Mouse (Mus musculus): ENCODE data around the gene Prkag2. TPM values are rescaled to one million over a fixed set of nuclear protein-coding genes. Genes with fewer than 3 reads are reported as not detected.

The Prkag2 gene
- polyA plus RNA-seq, 1 experiment from 2014 or later, result 21.7 TPM

DNA sequence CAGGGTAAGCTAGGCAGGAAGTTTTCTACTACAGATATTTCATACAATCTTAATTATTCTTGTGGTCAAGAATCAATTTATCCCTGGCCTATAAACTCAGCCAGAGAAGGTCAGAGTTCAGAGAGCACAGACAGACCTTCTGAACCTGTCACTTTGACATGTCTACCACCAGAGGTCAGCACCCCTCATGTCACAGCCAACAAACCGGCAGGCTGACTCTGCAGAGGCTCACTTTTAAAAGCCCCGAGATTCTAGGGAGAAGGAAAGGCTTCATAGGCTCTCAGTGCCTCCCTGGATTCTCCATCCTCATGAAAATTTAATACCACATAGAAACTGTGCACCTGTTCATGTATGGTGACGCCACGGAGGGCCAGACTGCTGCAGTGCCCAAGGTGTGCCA lies 197.6 kb downstream of the Prkag2 start:
- 26% methylated on average over 4 of the region's 4 CpGs for WGBS
- H3K27ac ChIP-seq, result no peak overlapping the region
- peaks cover 6% of the 10 kb centered on the region; the same call in 1 of the 2 replicates for H3K36me3 ChIP-seq
- H3K4me2 ChIP-seq, result no peak overlapping the region
- no peak overlapping the region for H3K4me3 ChIP-seq
- no peaks in the 10 kb centered on the region for H3K9me3 ChIP-seq
- H3K9ac ChIP-seq, result no peak overlapping the region
- ATAC-seq (ENCODE audit: insufficient number of reproducible peaks, low FRiP score, low TSS enrichment, low read depth), result no peak
- H3K27me3 ChIP-seq, result no peaks in the 10 kb centered on the region
- H3K4me1 ChIP-seq, result peaks cover 12% of the 10 kb centered on the region

DNA sequence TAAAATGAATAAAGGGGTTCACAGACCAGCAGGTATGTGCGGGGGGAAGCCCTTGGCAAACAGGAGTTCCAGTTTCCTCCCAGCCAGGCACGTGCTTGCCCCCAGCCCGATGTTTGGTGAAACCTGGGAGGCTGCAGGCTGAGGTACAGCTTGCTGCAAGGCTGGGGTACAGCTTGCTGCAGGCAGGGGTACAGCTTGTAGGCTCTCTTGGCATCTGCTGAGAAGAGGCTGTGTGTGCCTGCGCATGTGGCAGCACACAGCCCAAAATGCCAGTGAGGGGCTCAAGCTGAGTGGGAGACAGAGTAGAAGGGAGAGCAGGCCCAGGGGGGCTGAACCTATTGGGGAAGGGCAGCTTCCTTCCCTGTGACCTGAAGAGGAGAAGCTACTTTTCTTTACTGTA lies 204.8 kb downstream of the Prkag2 start:
- no peak for ATAC-seq (ENCODE audit: insufficient number of reproducible peaks, low FRiP score, low TSS enrichment, low read depth)
- Histone ChIP-seq H3K4me2 (no peak overlapping the region), H3K4me1 (0 out of 2 replicates have a peak, but pooled peaks cover 6% of the 10 kb centered on the region), H3K9me3 (no peaks in the 10 kb centered on the region), H3K36me3 (peaks cover 1% of the 10 kb centered on the region; the same call in 1 of the 2 replicates), H3K4me3 (no peak overlapping the region), H3K9ac (no peak overlapping the region), H3K27me3 (no peaks in the 10 kb centered on the region), H3K27ac (no peak overlapping the region)
- WGBS, result 87% methylated on average over 4 of the region's 4 CpGs

DNA sequence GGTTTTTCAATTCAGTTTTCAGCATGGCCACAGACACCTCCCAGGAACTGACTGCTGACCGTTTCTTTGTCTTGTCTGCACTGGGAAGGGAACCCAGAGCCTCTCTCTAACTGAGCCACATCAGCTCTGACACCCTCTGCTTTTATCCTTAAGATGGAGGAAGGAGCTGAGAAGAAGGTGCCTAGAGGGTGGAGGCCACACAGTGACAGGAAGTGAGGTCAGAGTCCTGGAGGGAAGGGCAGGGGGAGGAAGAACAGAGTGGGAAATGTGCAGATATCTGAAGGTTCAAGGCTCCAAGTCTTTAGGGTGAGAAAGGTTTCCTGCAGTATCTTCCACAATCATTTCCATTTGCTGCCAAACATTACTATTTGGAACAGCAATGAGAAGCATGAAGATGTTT lies 205.6 kb downstream of the Prkag2 start:
- Histone ChIP-seq H3K27me3 (no peaks in the 10 kb centered on the region), H3K27ac (no peak overlapping the region), H3K4me3 (no peak overlapping the region), H3K9ac (no peak overlapping the region), H3K36me3 (no peaks in the 10 kb centered on the region), H3K4me1 (0 out of 2 replicates have a peak, but pooled peaks cover 6% of the 10 kb centered on the region), H3K9me3 (no peaks in the 10 kb centered on the region), H3K4me2 (no peak overlapping the region)
- WGBS, result 59% methylated on average over 1 of the region's 1 CpGs
- ATAC-seq (ENCODE audit: insufficient number of reproducible peaks, low FRiP score, low TSS enrichment, low read depth), result no peak

DNA sequence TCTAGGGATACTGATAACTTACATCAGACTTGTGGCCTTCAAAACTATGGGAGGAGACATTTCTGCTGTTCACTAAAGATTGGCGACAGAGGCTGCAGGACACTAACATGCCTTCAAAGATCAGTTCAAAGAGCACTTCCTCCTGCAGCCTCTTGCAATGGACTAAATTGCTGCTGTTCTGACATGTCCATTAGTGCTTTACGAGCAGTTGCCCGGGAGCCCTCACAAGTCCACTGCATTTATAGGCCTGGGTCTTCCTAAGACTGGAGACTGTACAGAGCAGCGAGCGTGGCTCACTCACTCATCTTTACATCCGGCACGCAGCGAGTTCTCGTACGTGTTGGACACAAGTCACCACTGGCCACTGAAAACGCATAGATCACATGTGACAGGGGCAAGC lies 208.0 kb downstream of the Prkag2 start:
- no peak for ATAC-seq (ENCODE audit: insufficient number of reproducible peaks, low FRiP score, low TSS enrichment, low read depth)
- Histone ChIP-seq H3K9ac (no peak overlapping the region), H3K4me1 (0 out of 2 replicates have a peak, but pooled peaks cover 6% of the 10 kb centered on the region), H3K36me3 (0 out of 2 replicates have a peak, but pooled peaks cover under 1% of the 10 kb centered on the region), H3K4me2 (no peak overlapping the region), H3K4me3 (no peak overlapping the region), H3K9me3 (no peaks in the 10 kb centered on the region), H3K27ac (no peak overlapping the region), H3K27me3 (no peaks in the 10 kb centered on the region)
- 51% methylated on average over 11 of the region's 11 CpGs for WGBS

DNA sequence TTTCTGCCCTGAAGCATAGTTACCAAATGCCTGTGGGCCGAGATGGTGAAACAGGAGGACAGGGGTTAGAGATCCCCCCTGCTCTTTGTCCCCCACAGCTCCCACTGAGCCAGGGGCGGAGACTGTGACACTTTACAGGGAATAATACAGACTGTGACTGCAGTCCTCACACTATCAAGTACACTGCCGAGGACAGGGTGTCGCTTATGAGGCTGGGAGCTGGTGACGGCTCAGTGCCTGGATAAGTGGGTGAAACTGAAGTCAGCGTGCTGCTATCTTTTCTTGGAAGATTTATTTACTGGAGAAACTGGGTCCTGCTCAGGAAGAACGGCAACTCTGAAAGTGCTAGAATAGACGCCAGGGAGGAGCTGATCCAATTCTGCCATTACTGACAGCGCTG lies 210.6 kb downstream of the Prkag2 start:
- Histone ChIP-seq H3K9me3 (no peaks in the 10 kb centered on the region), H3K36me3 (peaks cover 16% of the 10 kb centered on the region; the same call in 1 of the 2 replicates)

DNA sequence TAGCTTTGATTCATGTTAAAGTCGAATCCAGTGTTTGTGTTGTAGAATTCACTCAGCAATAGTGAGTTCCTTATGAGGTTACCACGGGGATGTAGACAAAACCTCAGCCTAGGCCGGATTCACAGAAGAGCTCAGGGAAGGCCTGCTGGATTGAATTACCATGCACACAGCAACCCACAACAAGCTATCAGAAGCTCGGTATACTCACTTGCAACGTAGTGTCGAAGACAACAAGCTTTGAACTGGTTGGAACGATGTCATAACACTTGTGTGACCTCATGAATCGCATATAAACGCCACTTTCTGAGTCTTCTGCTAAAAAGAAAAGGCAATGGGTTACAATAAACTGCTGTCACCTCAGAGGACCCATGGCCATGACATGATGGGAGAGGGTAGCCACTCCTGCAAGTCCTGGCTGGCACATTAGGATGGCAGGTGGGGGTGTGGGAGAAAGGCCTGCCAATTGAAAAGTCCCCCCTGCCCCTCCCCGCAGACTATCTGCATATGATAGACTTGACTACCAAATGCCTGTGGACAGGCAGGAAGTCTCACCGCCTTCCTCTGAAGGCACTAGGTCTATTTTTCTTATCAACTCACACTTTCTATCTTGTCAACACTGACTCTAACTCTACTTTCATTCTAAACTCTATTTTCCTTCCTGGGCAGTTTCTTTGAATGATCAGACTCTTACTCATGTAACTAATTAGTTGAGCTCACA lies 211.4 kb downstream of the Prkag2 start:
- H3K9ac ChIP-seq, result no peak overlapping the region
- no peaks in the 10 kb centered on the region for H3K27me3 ChIP-seq
- no peak overlapping the region for H3K4me2 ChIP-seq
- H3K36me3 ChIP-seq, result peaks cover 17% of the 10 kb centered on the region; the same call in 1 of the 2 replicates
- ATAC-seq (ENCODE audit: insufficient number of reproducible peaks, low FRiP score, low TSS enrichment, low read depth), result no peak
- H3K4me3 ChIP-seq, result no peak overlapping the region
- H3K4me1 ChIP-seq, result 0 out of 2 replicates have a peak, but pooled peaks cover 6% of the 10 kb centered on the region
- H3K9me3 ChIP-seq, result no peaks in the 10 kb centered on the region
- no peak overlapping the region for H3K27ac ChIP-seq
- WGBS, result 79% methylated on average over 11 of the region's 11 CpGs

More for the DNA sequence above, 210.6 kb downstream of the Prkag2 start:
- H3K4me1 ChIP-seq, result 0 out of 2 replicates have a peak, but pooled peaks cover 6% of the 10 kb centered on the region
- no peak overlapping the region for H3K4me3 ChIP-seq
- no peak overlapping the region for H3K9ac ChIP-seq
- no peak overlapping the region for H3K4me2 ChIP-seq
- H3K27ac ChIP-seq, result no peak overlapping the region
- H3K27me3 ChIP-seq, result no peaks in the 10 kb centered on the region
- ATAC-seq (ENCODE audit: insufficient number of reproducible peaks, low FRiP score, low TSS enrichment, low read depth), result no peak
- 70% methylated on average over 9 of the region's 9 CpGs for WGBS

DNA sequence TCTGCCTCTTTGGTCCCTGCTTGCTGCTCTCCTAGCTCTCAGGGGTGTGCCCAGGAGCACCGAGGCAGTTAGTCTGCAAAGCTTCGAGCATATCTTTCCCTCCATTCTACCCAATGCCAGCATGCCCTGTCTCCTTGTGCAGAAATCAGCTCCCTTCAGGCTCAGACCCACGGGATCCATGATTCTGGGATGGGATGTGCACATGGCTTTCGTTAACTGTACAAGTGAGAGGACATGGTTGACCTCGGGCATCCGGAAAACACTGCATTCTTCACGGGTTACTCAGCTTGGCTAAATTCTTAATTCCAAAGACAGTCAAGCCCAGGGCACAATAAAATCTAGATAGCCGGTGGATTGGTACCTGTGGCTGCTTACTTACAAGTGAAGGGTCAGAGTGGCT lies 213.2 kb downstream of the Prkag2 start:
- ATAC-seq (ENCODE audit: insufficient number of reproducible peaks, low FRiP score, low TSS enrichment, low read depth), result no peak
- H3K9me3 ChIP-seq, result no peaks in the 10 kb centered on the region
- 63% methylated on average over 8 of the region's 8 CpGs for WGBS
- H3K27me3 ChIP-seq, result no peaks in the 10 kb centered on the region
- H3K27ac ChIP-seq, result no peak overlapping the region
- no peak overlapping the region for H3K4me3 ChIP-seq
- 0 out of 2 replicates have a peak, but pooled peaks cover 1% of the 10 kb centered on the region for H3K4me1 ChIP-seq
- H3K9ac ChIP-seq, result no peak overlapping the region
- H3K36me3 ChIP-seq, result peaks cover 22% of the 10 kb centered on the region; the same call in 1 of the 2 replicates
- H3K4me2 ChIP-seq, result no peak overlapping the region

DNA sequence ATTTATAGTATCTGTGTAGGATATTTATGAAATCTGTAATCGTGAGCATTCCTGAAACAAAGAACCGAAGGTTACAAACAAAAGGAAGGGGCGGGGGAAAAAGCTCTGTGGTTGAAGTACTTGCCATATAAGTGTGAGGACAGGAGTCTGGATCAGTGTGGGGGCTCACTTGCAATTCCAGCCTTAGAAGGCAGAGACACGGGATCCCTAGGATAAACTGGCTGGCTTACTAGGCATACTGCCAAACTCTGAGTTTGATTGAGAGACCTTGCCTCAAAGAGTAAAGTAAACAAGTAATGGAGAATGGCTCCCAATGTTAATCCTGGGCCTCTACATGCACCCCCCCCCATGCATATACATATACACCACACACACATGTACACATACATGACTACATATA lies 221.7 kb downstream of the Prkag2 start:
- Histone ChIP-seq H3K9me3 (no peaks in the 10 kb centered on the region), H3K36me3 (peaks cover 22% of the 10 kb centered on the region; the same call in 1 of the 2 replicates), H3K4me2 (no peak overlapping the region), H3K4me3 (no peak overlapping the region), H3K27ac (no peak overlapping the region), H3K4me1 (no peaks in the 10 kb centered on the region), H3K9ac (no peak overlapping the region), H3K27me3 (no peaks in the 10 kb centered on the region)
- WGBS, result 72% methylated on average over 4 of the region's 4 CpGs
- no peak for ATAC-seq (ENCODE audit: insufficient number of reproducible peaks, low FRiP score, low TSS enrichment, low read depth)

DNA sequence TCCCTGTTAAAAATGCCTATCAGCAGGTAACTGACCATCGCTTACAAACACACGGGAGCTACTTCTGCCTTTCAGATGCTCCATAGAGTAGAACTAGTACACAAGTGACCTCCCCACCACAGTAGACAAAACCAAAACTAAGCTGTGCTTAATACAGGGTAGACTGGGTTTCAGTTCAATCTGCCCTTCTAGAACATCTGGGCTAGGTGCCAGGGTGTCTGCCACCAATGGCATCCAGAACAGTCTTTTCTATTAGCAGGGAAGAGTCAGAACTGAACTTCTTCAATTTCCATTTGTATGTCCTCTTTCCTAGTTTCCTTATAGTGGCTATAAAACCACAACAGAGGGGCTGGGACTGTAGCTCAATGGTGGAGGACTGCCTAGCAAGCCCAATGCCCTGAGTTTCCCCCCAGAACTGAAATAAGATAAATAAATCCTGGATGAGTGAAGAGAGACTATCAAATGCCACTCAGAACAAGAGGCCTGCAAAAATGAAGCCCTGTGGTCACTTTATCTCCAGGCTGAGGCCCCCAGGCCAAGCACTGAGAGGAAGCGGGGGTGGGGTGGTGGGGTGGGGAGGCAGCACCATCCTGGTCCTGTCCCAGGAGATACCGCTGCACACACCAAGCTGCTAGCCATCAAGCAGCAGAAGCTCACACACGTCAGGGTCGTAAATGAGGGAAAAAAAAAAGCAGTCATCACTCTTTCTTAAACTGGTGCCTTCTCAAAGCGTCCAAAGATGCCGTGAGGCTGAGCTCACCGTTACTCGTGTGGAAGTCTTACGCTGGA lies 222.4 kb downstream of the Prkag2 start:
- no peak overlapping the region for H3K4me2 ChIP-seq
- 76% methylated on average over 11 of the region's 11 CpGs for WGBS
- ATAC-seq (ENCODE audit: insufficient number of reproducible peaks, low FRiP score, low TSS enrichment, low read depth), result no peak
- H3K9ac ChIP-seq, result no peak overlapping the region
- no peaks in the 10 kb centered on the region for H3K27me3 ChIP-seq
- H3K9me3 ChIP-seq, result no peaks in the 10 kb centered on the region
- no peak overlapping the region for H3K27ac ChIP-seq
- H3K4me1 ChIP-seq, result no peaks in the 10 kb centered on the region
- peaks cover 22% of the 10 kb centered on the region; the same call in 1 of the 2 replicates for H3K36me3 ChIP-seq
- H3K4me3 ChIP-seq, result no peak overlapping the region

DNA sequence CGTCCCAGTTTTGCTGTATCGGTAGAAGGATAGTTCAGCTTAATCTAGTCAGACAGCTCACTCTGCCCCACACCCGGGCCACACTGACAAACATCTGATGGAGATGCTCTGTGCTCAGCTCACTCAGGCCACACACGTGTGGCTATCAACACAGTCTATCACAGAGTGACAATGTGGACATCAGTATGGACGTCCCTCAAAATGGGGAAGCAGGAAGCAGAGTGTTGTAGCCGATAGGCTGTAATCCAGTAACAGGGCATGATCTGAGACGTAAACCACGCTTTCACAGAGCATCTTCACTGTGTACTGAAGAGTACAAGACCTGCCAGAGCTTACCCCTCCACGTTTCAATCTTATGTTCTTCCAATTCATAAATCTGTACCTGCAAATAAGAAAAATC lies 223.8 kb downstream of the Prkag2 start:
- Histone ChIP-seq H3K9ac (no peak overlapping the region), H3K4me3 (no peak overlapping the region), H3K27me3 (no peaks in the 10 kb centered on the region), H3K4me1 (no peaks in the 10 kb centered on the region), H3K36me3 (peaks cover 16% of the 10 kb centered on the region; the same call in 1 of the 2 replicates), H3K4me2 (no peak overlapping the region), H3K9me3 (no peaks in the 10 kb centered on the region), H3K27ac (no peak overlapping the region)
- ATAC-seq (ENCODE audit: insufficient number of reproducible peaks, low FRiP score, low TSS enrichment, low read depth), result no peak
- 88% methylated on average over 9 of the region's 9 CpGs for WGBS

DNA sequence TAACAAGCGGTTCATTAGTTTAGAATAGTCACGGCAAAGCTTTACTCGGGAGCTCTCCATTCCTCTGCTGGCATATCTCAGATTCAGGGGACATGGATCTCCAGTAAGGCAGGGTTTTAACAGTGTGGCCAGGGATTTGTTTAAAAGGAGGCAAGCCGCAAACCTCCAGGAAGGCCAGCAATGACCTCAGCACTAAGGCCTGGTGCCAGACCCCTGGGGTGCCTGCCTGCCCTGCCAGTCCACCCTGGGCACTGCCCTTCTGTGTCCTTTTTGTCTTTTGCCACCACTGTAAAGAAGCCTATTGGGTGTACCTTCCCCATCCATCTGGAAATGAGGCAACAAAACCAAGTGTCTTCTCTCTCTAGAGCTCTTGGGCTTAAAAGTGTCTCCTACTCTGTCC lies 226.3 kb downstream of the Prkag2 start:
- H3K4me2 ChIP-seq, result no peak overlapping the region
- no peaks in the 10 kb centered on the region for H3K27me3 ChIP-seq
- H3K27ac ChIP-seq, result no peak overlapping the region
- no peaks in the 10 kb centered on the region for H3K9me3 ChIP-seq
- 64% methylated on average over 4 of the region's 4 CpGs for WGBS
- no peak overlapping the region for H3K4me3 ChIP-seq
- no peak overlapping the region for H3K9ac ChIP-seq
- no peaks in the 10 kb centered on the region for H3K4me1 ChIP-seq
- ATAC-seq (ENCODE audit: insufficient number of reproducible peaks, low FRiP score, low TSS enrichment, low read depth), result no peak
- peaks cover 15% of the 10 kb centered on the region; the same call in 1 of the 2 replicates for H3K36me3 ChIP-seq

DNA sequence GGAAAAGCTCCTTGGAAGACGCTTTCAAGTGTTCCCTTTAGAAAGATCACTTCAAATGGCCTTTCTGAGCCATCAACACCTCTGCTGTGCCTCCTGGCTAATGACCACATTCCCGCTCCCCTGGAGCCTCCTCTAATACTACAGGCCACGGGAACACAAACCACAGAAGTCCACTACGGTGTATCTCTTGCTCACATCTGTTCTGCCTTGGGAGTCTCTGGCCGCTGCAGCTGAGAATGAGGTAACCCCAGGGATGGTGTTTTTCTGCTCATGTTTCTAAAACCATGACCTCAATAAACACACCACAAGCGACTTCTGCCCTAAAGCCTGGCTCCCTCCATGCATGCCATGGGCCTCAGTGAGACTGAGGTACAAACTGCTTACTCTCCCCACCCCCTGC lies 227.2 kb downstream of the Prkag2 start:
- ATAC-seq (ENCODE audit: insufficient number of reproducible peaks, low FRiP score, low TSS enrichment, low read depth), result no peak
- Histone ChIP-seq H3K9ac (no peak overlapping the region), H3K4me1 (no peaks in the 10 kb centered on the region), H3K36me3 (peaks cover 6% of the 10 kb centered on the region; the same call in 1 of the 2 replicates), H3K27ac (no peak overlapping the region), H3K4me3 (no peak overlapping the region), H3K27me3 (no peaks in the 10 kb centered on the region), H3K9me3 (no peaks in the 10 kb centered on the region), H3K4me2 (no peak overlapping the region)
- WGBS, result 50% methylated on average over 6 of the region's 6 CpGs

Data from limb, embryonic 15.5 days (tissue).